Mouse (Mus musculus) neural tube, embryonic 15.5 days (tissue): ENCODE measurements around the gene Cep85l. TPM values are rescaled to one million over a fixed set of nuclear protein-coding genes. Genes with fewer than 3 reads are reported as not detected.

Experiments
- ATAC-seq: fragments of 200-750 bp; cut with Nextera tagmentation; 2 replicates; pipeline ENCODE4 v1.8.0; 2017; ENCODE audit warnings: mild to moderate bottlenecking, moderate TSS enrichment, moderate library complexity; ENCODE audit not compliant: low FRiP score
- H3K27ac ChIP-seq: fragments of 300-500 bp; sonication (generic); replicated peaks from 2 replicates; pipeline ENCODE4 v1.5.1; 2015; ENCODE audit warnings: mild to moderate bottlenecking, inconsistent platforms
- H3K27me3 ChIP-seq: fragments of 300-500 bp; sonication (generic); replicated peaks from 2 replicates; pipeline ENCODE4 v1.6.1; 2015; ENCODE audit warnings: inconsistent platforms
- H3K36me3 ChIP-seq: fragments of 300-500 bp; sonication (generic); 2 replicates; pipeline ENCODE4 v1.6.1; 2015; ENCODE audit warnings: inconsistent platforms
- H3K4me1 ChIP-seq: fragments of 300-500 bp; sonication (generic); 2 replicates; pipeline ENCODE4 v1.6.1; 2015; ENCODE audit warnings: inconsistent platforms
- H3K4me2 ChIP-seq: fragments of 300-500 bp; sonication (generic); 2 replicates; pipeline ENCODE4 v1.6.1; 2015; ENCODE audit warnings: inconsistent platforms, mild to moderate bottlenecking, moderate library complexity
- H3K4me3 ChIP-seq: fragments of 300-500 bp; sonication (generic); replicated peaks from 2 replicates; pipeline ENCODE4 v1.5.1; 2015; ENCODE audit warnings: mild to moderate bottlenecking, inconsistent platforms
- H3K9ac ChIP-seq: fragments of 300-500 bp; sonication (generic); replicated peaks from 2 replicates; pipeline ENCODE4 v1.6.1; 2015; ENCODE audit warnings: mild to moderate bottlenecking, inconsistent platforms
- H3K9me3 ChIP-seq: fragments of 300-500 bp; sonication (generic); replicated peaks from 2 replicates; pipeline ENCODE4 v1.6.1; 2016; ENCODE audit warnings: inconsistent platforms
- WGBS: fragments of 180-500 bp; shearing (Covaris S2); methylation state at CpG from one replicate; pipeline ENCODE4 v1.1.7; 2015; ENCODE audit warnings: mixed read lengths; 5-methylcytosine and 5-hydroxymethylcytosine counted together
- polyA plus RNA-seq: library from polyadenylated mRNA; unstranded; fragments of >200 nt; fragmentation: Nextera tagmentation; extraction: Ambion mirVana; gene quantifications from 2 replicates; pipeline ENCODE4 v1.2.1, GENCODE M21; 2015

Cep85l gene
- polyA plus RNA-seq, 1 experiment from 2014 or later: 5.0 TPM

- no peak overlapping the region for H3K4me3 ChIP-seq
- 66% methylated on average over 6 of the region's 6 CpGs for WGBS
- no peaks in the 10 kb centered on the region for H3K4me1 ChIP-seq
- H3K9ac ChIP-seq: no peak overlapping the region
- H3K36me3 ChIP-seq: no peaks in the 10 kb centered on the region
- no peak overlapping the region for H3K27ac ChIP-seq
- H3K4me2 ChIP-seq: no peak overlapping the region
- no peak for ATAC-seq
- H3K9me3 ChIP-seq: no peaks in the 10 kb centered on the region
- no peaks in the 10 kb centered on the region for H3K27me3 ChIP-seq
Observed at GRCm38 (mm10) chr10:53388227-53388920, 8.6 kb upstream of the Cep85l start.

GRCm38 (mm10) chr10:53385438-53385837, 5.7 kb upstream of the Cep85l start:
- Histone ChIP-seq H3K27ac (no peak overlapping the region), H3K9ac (no peak overlapping the region), H3K36me3 (no peaks in the 10 kb centered on the region), H3K4me1 (0 out of 2 replicates have a peak, but pooled peaks cover under 1% of the 10 kb centered on the region), H3K27me3 (no peaks in the 10 kb centered on the region), H3K9me3 (no peaks in the 10 kb centered on the region), H3K4me2 (no peak overlapping the region), H3K4me3 (no peak overlapping the region)
- ATAC-seq: no peak
- WGBS: 67% methylated on average over 5 of the region's 5 CpGs

DNA sequence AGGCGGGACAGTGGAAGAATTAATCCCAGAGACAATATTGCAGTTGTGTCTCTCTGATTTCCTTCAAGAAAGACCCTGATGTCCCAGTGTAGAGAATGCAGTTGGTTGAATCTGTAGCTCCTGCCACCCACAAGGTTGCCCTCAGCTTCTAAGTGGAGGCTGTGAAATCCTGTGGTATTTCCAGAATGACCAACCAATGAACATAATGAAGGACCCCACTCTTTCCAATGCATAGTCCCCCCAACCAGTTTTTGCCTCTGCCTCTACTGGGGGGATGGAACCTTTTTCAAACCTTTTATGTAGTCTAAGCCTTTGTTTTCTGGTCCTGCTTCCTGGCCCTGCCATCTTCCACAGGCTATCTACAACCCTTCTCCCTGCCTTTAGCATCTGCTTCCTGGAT, 5.1 kb upstream of the Cep85l start:
- Histone ChIP-seq H3K9me3 (no peaks in the 10 kb centered on the region), H3K36me3 (no peaks in the 10 kb centered on the region), H3K4me2 (no peak overlapping the region), H3K9ac (no peak overlapping the region), H3K27ac (no peak overlapping the region), H3K4me1 (peaks cover 6% of the 10 kb centered on the region; the same call in 1 of the 2 replicates), H3K4me3 (no peak overlapping the region), H3K27me3 (no peaks in the 10 kb centered on the region)
- whole genome bisulfite sequencing: 97% methylated on average over 1 of the region's 1 CpGs
- no peak for ATAC-seq

DNA sequence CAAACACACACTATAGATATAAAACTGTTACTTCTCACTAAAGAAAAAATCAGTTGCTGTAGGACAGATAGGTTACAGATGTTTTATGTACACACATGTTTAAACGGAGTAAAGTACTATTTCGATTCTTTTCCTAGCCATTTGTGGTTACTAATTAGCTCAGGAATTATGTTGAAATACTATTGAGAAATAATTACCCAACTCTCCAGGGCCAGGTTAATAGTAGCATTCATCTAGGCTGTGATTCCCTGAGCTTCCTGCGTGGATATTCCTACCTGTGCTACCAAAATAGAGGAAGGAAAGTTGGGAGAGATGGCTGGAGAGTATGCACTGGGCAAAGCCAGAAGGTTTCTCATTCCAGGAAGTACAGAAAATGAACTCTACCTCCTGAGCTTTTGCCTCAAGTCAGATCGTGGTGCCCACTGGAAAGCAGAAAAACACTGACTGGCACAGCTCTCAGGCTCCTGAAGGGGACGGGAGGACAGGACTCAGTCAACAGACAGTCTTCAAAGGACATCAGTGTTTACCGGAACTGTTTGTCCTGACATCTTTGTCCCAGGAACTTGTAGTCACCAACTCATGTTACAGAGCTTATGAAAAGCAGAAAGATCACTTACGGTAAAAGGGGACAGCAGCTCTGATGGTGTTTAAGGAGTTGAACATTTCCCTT, 3.1 kb upstream of the Cep85l start:
- WGBS: 72% methylated on average over 7 of the region's 7 CpGs
- H3K27me3 ChIP-seq: no peaks in the 10 kb centered on the region
- H3K4me2 ChIP-seq: no peak overlapping the region
- no peak overlapping the region for H3K4me3 ChIP-seq
- H3K27ac ChIP-seq: no peak overlapping the region
- peaks cover 15% of the 10 kb centered on the region for H3K4me1 ChIP-seq
- no peak overlapping the region for H3K9ac ChIP-seq
- H3K36me3 ChIP-seq: no peaks in the 10 kb centered on the region
- no peaks in the 10 kb centered on the region for H3K9me3 ChIP-seq
- no peak for ATAC-seq

DNA sequence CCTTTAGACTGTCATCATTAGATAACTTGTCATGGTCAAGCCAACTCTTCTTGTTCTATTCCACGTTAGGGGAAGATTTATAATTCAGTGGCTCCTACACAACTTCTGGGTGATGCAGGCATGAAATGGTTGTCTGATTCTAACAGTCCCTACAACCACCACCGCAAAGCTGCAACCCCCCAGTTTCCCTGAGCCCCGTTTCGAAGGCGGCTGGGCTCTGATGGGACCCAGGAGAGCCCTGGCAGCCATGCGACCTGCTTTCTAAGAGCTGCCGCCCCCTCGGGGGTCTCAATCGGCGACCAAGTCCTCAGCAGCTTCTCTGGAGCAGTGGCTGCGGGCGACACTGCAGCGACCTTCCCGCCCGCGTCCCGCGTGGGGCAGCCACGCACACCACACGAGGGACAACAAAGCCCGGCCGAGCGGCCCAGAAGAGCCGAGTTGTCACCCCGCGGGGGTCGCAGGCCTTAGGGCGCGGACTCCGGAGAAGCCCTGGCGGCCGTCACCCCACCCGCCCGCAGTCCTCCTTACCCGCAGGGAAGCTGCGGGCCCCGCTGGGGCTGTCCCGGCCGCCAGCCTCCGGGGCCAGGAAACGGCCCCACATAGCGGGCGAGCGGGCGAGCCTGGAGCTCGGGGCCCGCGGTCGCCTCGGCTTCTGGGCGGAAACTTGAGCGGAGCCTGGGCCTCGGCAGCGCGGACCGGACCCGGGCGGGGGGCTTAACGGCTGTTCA, 602 bp downstream of the Cep85l start:
- Histone ChIP-seq H3K36me3 (no peaks in the 10 kb centered on the region), H3K9ac (peak overlapping the region; percentile 96), H3K9me3 (no peaks in the 10 kb centered on the region), H3K4me3 (peak overlapping the region; percentile 79), H3K27ac (peak overlapping the region; percentile 94), H3K4me1 (peaks cover 27% of the 10 kb centered on the region), H3K27me3 (no peaks in the 10 kb centered on the region), H3K4me2 (peak overlapping the region; percentile 64)
- peak; percentile 79 for ATAC-seq
- under 1% methylated on average over 58 of the region's 59 CpGs for WGBS

- 78% methylated on average over 6 of the region's 6 CpGs for WGBS
- Histone ChIP-seq H3K4me3 (peak overlapping the region; percentile 79), H3K9ac (peak overlapping the region; percentile 96; the same call in 1 of the 2 replicates), H3K36me3 (no peaks in the 10 kb centered on the region), H3K4me2 (peak overlapping the region; percentile 64), H3K9me3 (no peaks in the 10 kb centered on the region), H3K27ac (no peak overlapping the region), H3K4me1 (peaks cover 27% of the 10 kb centered on the region), H3K27me3 (no peaks in the 10 kb centered on the region)
- no peak for ATAC-seq
Observed at GRCm38 (mm10) chr10:53378296-53378695, 1.5 kb downstream of the Cep85l start.

GRCm38 (mm10) chr10:53377096-53377495, 2.7 kb downstream of the Cep85l start:
- no peaks in the 10 kb centered on the region for H3K9me3 ChIP-seq
- no peak for ATAC-seq
- H3K4me3 ChIP-seq: no peak overlapping the region
- peak overlapping the region; percentile 1; the same call in 1 of the 2 replicates for H3K9ac ChIP-seq
- peak overlapping the region; percentile 35 for H3K4me2 ChIP-seq
- no peak overlapping the region for H3K27ac ChIP-seq
- H3K4me1 ChIP-seq: peaks cover 27% of the 10 kb centered on the region
- no peaks in the 10 kb centered on the region for H3K36me3 ChIP-seq
- H3K27me3 ChIP-seq: no peaks in the 10 kb centered on the region

GRCm38 (mm10) chr10:53373885-53374578, 5.7 kb downstream of the Cep85l start:
- no peaks in the 10 kb centered on the region for H3K27me3 ChIP-seq
- no peaks in the 10 kb centered on the region for H3K36me3 ChIP-seq
- H3K4me1 ChIP-seq: peaks cover 21% of the 10 kb centered on the region
- no peak overlapping the region for H3K4me2 ChIP-seq
- WGBS: 93% methylated on average over 6 of the region's 6 CpGs
- no peak overlapping the region for H3K9ac ChIP-seq
- H3K4me3 ChIP-seq: no peak overlapping the region
- H3K9me3 ChIP-seq: no peaks in the 10 kb centered on the region
- no peak for ATAC-seq
- no peak overlapping the region for H3K27ac ChIP-seq

GRCm38 (mm10) chr10:53367265-53367664, 12.5 kb downstream of the Cep85l start:
- no peaks in the 10 kb centered on the region for H3K36me3 ChIP-seq
- H3K4me2 ChIP-seq: no peak overlapping the region
- H3K4me1 ChIP-seq: no peaks in the 10 kb centered on the region
- no peaks in the 10 kb centered on the region for H3K27me3 ChIP-seq
- no peak for ATAC-seq
- 93% methylated on average over 2 of the region's 2 CpGs for WGBS
- H3K9me3 ChIP-seq: no peaks in the 10 kb centered on the region
- H3K9ac ChIP-seq: no peak overlapping the region
- H3K4me3 ChIP-seq: no peak overlapping the region
- no peak overlapping the region for H3K27ac ChIP-seq

DNA sequence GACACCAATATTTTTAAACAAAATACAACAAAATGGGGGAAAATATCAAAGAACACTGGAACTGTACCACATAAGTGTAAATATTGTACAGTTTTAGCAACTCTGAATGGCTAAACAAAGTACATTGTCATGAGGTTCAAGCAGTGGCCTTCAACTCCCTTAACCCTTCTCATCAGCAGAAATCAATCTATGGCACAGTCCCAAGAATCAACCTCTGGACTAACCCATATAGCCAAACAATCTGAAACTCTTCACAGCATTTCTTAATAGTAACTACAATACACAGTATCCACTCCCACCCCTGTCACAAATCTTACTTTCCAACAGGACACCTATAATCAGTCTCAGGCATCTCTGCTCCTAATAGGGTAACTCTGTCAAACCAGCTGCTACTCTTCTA, 15.4 kb downstream of the Cep85l start:
- no peaks in the 10 kb centered on the region for H3K36me3 ChIP-seq
- no peaks in the 10 kb centered on the region for H3K4me1 ChIP-seq
- no peak for ATAC-seq
- no peak overlapping the region for H3K4me2 ChIP-seq
- no peak overlapping the region for H3K4me3 ChIP-seq
- H3K9me3 ChIP-seq: no peaks in the 10 kb centered on the region
- no peak overlapping the region for H3K9ac ChIP-seq
- no peak overlapping the region for H3K27ac ChIP-seq
- H3K27me3 ChIP-seq: no peaks in the 10 kb centered on the region

GRCm38 (mm10) chr10:53359016-53359415, 20.7 kb downstream of the Cep85l start:
- no peak for ATAC-seq
- 84% methylated on average over 3 of the region's 3 CpGs for WGBS
- Histone ChIP-seq H3K4me2 (no peak overlapping the region), H3K27me3 (no peaks in the 10 kb centered on the region), H3K4me1 (no peaks in the 10 kb centered on the region), H3K27ac (no peak overlapping the region), H3K36me3 (peaks cover 4% of the 10 kb centered on the region), H3K4me3 (no peak overlapping the region), H3K9ac (no peak overlapping the region), H3K9me3 (no peaks in the 10 kb centered on the region)
